Mouse (Mus musculus): ENCODE results near the gene Wnt2b.

Wnt2b gene

GRCm38 (mm10) chr3:104963331-104964276, 1.9 kb upstream of the Wnt2b start:
- DNase-seq (ENCODE audit: low read depth) = no peak

DNA sequence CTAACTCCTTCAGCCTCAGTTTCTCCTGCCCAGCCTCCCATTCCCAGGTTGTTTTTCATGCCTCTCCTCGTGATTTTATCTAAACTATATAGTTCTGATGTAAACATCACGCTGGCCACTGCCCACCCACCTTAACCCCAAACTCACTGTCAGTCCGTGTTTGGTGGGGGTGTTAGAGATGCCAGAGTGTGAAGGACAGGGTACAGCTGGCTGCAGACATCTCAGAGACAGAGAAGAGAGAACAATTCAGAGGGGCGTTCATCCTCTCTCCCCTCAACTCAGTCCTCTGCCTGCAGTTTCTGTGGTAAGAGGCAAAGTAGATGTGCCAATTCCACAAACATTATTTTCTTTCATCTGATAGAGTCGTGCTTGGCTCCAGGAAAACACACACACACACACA, 1.1 kb upstream of the Wnt2b start:
- DNase-seq (ENCODE audit: low read depth) = no peak

- DNase-seq (ENCODE audit: low read depth) = no peak
Observed at GRCm38 (mm10) chr3:104962141-104962611, 455 bp upstream of the Wnt2b start.

DNA sequence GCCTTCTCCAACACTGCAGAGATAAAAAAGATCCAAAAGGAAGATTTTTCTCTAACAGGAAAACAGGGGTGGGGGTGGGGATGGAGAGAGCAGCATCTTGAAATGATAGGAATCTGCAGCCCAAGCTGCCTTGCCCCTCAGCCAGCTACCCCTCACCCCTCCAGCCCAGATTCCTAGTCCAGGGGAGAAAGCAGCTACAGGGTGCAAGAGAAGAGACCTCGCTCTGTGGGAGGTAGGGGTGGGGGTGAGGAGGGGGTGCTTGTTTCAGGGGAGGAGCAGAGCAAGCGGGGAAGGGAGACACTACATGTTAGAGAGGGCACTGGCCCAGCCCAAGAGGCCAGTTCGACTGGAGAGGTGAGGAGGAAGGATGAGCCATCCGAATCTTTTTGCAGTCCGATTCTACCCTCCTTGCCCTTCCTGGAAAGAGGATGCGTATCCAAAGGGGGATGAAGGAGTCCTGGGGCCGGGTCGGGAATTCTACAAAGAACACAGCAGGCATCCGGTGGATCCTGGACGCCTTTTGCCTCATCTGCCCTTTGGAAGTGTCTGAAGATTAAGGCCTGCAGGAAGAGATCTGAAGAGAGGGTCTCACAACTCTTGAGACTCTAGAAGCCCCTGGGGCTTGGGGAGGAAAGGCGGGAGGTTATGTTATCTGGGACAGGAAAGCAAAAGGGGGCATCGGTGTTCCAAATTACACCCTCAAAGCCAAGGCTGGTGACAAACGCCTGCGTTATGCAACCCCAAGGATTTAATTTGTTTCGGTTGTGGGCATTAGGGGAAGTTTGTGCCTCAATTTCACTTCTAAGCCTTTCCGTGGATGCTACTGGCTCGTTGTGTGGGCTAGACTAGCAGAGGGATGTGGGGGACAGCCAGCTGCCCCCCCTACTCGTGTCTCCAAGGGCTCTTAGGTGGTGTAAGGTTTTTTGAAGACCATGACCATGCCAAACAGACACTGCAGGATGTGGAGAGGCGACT, 1.4 kb downstream of the Wnt2b start:
- no peak for DNase-seq (ENCODE audit: low read depth)

DNA sequence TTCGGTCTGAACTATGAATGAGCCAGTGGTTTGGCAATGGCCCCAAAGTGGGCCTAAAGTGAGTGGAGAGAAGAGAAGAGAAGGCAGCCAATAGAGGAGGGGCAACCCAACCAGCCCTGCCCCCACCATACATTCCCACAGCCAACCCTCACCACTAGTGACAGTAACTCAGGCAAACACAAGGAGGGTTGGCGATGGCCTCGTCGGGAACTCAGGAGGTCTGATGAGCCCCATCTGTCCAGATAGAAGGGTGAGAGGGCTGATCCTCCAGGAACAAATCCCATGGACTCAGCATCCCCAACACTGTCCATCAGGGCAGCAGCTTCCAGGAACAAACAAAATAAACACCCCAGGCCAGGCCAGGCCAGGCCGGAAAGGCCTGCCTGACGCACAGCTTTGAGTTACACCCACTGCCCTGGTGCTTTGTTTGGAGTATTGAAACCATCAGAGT, 5.6 kb downstream of the Wnt2b start:
- no peak for DNase-seq (ENCODE audit: low read depth)

DNA sequence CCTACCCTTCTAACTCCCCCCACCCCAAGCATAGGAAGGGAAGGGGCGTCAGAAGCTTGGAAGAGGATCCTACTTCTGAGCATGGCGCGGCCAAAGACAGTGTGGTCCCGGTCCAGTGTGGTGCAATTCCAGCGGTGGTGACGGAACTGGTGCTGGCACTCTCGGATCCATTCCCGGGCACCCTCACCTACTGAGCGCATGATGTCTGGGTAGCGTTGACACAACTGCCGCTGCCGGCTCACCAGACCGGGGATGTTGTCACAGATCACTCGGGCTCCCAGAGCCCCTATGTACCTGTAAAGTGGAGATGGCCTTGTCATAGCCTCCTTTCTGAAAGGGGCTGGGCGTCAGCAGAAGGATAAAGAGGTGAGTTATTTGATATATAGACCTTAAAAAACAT, 7.2 kb downstream of the Wnt2b start:
- DNase-seq (ENCODE audit: low read depth) = no peak

- DNase-seq (ENCODE audit: low read depth) = no peak
Observed at GRCm38 (mm10) chr3:104954137-104954536, 7.6 kb downstream of the Wnt2b start.

- no peak for DNase-seq (ENCODE audit: low read depth)
Observed at GRCm38 (mm10) chr3:104952891-104953670, 8.6 kb downstream of the Wnt2b start.

GRCm38 (mm10) chr3:104950926-104951325, 10.8 kb downstream of the Wnt2b start:
- no peak for DNase-seq (ENCODE audit: low read depth)

- no peak for DNase-seq (ENCODE audit: low read depth)
Observed at GRCm38 (mm10) chr3:104944894-104945293, 16.8 kb downstream of the Wnt2b start.

DNA sequence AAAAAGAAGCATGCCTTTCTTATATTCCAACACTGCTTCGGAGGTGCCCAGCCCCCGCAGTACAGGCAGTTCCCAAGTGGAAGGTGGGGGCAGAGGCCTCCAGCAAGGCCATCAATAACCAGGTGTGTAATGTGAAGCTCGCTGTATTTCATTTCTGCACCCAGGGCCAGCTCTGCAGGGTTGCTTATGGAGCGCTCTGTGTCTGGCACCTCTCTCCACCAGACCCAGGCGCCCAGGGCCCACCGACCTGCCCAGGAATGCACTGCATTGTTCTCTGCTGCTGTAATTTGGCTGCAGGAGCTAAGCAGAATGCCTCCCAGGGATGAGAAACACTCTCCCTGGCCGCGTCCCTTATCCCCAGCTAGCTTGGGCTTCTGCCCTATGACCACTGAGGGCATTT, 18.4 kb downstream of the Wnt2b start:
- DNase-seq (ENCODE audit: low read depth) = no peak

DNA sequence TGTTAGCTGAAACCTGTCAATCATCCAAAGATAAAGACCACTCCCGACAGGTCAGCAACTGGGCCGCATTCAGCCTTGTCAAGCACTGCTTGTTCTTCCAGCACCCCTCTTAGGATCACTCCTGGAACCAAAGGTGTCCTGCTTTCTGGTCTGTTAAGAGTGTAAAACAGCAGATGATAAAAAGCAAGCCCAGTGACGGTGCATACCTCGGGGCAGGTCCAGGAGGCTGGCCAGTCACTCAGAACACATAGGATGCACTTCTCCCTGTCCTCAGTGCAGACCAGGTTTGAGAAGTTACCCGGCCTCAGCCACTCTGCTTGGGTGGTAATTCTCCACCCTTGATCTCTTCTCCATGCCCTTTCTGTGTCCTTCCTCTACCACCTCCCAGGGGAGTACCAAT, 19.0 kb downstream of the Wnt2b start:
- no peak for DNase-seq (ENCODE audit: low read depth)

DNA sequence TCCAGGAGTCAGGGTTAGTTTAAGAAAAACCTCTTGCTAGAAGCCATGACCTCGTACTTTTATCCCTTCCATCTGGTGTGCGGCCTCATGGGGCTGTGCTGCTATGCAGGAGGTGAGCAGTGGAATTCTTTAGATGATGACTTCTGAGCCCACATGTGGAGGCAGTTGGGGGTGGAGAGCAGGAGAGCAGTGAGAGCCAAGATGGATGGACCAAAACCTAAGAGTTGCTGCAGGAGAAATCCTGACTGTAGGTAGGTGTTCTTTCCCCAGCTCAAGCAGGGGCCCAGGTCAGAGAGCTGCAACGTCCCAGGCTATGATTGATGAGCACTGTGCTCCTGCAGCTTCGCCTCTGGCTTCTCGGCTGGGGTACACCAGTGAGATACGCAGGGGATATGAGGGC, 21.0 kb downstream of the Wnt2b start:
- no peak for DNase-seq (ENCODE audit: low read depth)

GRCm38 (mm10) chr3:104938327-104938726, 23.4 kb downstream of the Wnt2b start:
- no peak for DNase-seq (ENCODE audit: low read depth)

DNA sequence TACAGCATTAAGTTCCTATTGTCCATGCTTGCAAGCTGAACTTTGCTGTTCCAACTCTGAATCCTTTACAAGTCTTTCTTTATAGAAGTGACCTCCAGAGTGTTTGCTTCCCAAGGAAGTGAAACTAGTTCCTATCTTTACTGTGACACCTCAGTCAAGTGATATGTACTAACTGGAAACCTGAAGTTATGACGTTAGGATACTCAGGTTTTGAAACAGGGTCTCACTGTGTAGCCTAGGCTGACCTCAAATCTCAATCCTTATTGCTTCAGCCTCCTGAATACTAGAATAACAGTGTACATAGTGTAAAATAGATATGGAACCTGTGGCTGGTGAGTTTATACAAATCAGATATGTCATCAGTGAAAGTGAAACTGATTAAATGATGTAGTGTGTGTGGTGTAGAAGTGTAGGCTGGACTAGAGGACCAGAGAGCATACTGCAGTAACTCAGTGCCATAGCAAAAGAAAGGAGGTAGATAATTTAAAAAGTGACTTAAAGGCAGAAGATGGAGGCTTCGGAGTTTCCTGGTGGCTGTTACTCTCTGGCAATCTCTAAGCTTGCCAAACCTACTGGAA, 23.9 kb downstream of the Wnt2b start:
- DNase-seq (ENCODE audit: low read depth) = no peak

GRCm38 (mm10) chr3:104929385-104929784, 32.3 kb downstream of the Wnt2b start:
- DNase-seq (ENCODE audit: low read depth) = no peak

DNA sequence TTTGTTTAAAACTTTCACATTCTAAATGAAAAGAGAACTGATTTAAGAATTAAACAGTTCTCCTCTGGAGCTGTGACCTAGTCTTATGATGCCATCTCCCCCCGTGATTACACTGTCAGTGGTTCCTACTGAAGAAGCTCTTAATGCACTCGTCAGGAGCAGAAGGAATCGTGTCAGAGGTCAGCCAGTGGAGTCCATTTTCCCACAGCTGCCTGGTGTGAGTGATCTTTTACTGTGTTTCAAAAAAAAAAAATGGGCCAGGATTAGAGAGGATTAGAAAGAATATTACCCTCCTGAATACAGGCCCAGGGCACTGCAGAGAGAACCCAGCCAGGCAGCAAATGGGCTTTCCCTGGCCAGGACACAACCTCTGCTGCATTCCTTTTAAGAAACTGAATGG, 46.7 kb downstream of the Wnt2b start:
- no peak for DNase-seq (ENCODE audit: low read depth)

DNA sequence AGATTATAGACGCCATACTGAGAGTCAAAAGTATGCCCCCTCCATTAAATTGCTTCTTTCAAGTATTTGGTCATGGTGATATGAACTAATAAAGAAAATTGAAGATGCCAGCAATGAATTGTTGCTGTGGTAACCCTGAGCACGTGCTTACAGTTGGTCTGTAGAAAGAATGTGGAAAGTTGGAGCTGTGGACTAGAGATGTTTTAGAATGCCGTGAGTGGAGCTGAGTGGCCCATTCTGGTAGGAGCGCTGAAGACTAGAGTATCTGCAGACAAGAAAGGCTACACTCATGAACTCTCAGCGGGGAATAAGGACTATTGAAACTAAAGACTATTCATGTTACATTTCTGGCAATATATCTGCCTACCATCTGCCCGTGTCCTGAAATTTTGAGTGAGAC, 52.5 kb downstream of the Wnt2b start:
- no peak for DNase-seq (ENCODE audit: low read depth)

GRCm38 (mm10) chr3:104906007-104906406, 55.7 kb downstream of the Wnt2b start:
- no peak for DNase-seq (ENCODE audit: low read depth)

DNA sequence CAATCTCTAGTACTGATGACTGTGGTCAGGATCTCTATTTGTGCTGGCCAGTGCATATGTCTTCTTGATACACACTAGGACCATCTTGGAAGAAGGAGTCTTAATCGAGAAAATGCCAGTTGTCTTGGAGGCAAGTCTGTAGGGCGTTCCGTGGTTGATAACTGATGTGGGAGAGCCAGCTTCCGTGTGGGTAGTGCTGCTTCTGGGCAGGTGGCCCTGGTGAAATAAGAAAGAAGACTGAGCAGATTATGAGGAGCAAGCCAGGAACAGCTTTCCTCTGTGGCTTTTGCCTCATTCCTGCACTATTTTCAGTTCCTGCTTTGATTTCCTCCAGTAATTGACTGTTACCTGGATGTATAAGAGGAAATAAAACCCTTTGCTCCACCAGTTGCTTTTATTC, 56.3 kb downstream of the Wnt2b start:
- no peak for DNase-seq (ENCODE audit: low read depth)

DNA sequence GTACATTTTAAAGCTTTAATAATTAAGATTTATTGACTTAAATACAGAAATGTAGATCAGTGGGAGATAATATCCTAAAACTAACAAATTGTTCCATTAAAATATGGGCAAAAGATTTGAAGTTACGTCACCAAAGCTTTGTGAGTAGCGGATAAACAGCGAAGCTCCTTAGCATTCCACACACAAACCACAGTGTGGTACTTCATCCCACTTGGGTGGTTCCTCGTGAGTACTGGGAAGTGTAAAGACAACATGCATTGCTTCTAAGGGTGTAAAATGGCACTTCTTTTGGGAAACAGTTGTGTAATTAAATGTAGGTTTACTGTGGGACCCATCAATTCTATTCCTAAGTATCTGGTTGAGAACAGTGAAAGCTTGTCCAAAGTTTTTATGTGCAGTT, 60.6 kb downstream of the Wnt2b start:
- DNase-seq (ENCODE audit: low read depth) = no peak
